Mouse (Mus musculus): ENCODE data around the gene Gdpd5. TPM values are rescaled to one million over a fixed set of nuclear protein-coding genes. Genes with fewer than 3 reads are reported as not detected.

Gene Gdpd5
- polyA plus RNA-seq, 1 experiment from 2014 or later, result 21.4 TPM

DNA sequence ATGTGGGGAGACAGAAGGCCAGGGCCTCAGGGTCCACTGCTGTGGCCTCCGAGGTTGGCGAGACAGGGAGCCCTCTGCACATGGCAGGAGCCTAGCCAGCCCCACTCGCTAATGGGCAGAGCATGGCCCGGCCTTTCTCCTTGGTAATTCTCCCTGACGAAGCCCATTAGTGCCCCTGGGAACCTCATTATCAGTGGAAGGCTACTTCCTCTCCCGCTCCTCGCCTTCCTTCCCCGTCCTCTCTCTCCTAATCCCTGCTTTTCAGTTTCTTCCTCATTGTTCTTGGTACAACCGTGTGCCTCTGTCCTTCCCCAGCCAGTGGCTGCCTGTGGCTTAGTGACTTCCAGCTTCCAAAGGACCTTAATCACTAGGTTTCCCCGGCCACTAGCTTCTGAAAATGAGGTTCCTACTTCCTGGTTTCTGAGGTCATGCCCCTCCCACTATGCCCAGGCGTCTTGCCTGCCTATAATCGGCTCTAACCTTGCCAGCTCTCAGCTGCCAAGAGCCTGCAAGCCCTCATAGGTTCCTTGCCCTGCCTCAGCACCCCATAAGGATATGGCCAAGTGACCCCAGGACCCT is 53.5 kb downstream of the Gdpd5 start:
- WGBS, result 34% methylated on average over 12 of the region's 12 CpGs
- peak overlapping the region; percentile 8 for H3K27ac ChIP-seq (replicated peaks)
- H3K4me1 ChIP-seq, result peaks cover 71% of the 10 kb centered on the region

DNA sequence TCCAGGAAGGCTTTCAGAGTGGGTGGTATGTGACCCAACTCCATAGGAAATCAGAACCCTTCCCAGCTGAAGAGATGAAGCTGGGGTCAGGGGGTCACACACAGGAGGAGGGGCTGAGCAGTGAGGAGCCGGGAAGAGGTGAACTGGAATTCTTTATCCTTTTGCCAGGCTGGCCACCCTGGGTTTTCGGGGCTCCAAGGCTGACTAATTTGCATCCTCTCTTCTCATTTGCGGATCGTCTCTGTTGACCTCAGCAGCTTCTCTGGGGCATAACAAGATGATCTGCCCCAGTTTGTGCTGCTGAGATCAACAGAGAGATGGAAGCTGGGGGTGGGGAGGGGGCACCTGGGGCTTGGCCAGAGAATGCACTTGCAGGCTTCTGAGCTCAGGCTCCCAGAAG is 55.3 kb downstream of the Gdpd5 start:
- Histone ChIP-seq H3K27ac (replicated peaks) (peak overlapping the region; percentile 8), H3K4me1 (peaks cover 77% of the 10 kb centered on the region), H3K36me3 (replicated peaks) (peaks cover 9% of the 10 kb centered on the region), H3K4me3 (no peak overlapping the region), H3K9me3 (no peaks in the 10 kb centered on the region), H3K27me3 (replicated peaks; ENCODE audit: low read depth, poor library complexity, severe bottlenecking) (no peaks in the 10 kb centered on the region; the same call in 1 of the 2 replicates)
- WGBS, result 5% methylated on average over 4 of the region's 4 CpGs
- DNase-seq (ENCODE audit: low spot score), result peak; percentile 47

More for the DNA sequence above, 53.5 kb downstream of the Gdpd5 start:
- peaks cover 5% of the 10 kb centered on the region; the same call in 1 of the 2 replicates for H3K36me3 ChIP-seq (replicated peaks)
- no peak for DNase-seq (ENCODE audit: low spot score)
- H3K4me3 ChIP-seq, result no peak overlapping the region; the same call in 1 of the 2 replicates
- H3K9me3 ChIP-seq, result no peaks in the 10 kb centered on the region
- H3K27me3 ChIP-seq (replicated peaks; ENCODE audit: low read depth, poor library complexity, severe bottlenecking), result no peaks in the 10 kb centered on the region; the same call in 1 of the 2 replicates

DNA sequence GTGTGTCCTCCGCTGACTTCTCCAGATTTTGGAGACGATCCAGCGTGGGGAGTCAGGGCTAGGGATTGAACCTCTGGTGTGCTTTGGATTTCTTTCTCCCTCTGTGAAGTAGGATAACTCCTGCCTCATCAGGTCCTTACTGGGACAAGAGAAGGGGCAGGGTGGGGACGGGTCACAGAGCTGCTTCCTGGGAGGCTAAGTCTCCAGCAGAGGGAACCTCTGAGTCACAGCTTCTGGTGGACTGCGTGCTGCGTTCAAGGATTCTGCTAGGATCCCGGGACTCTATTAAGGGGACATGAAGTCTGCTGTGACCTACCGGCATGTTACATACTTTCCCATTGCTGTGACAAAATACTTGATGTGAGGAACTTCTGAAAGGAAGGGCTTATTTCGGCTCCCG is 57.7 kb downstream of the Gdpd5 start:
- H3K36me3 ChIP-seq (replicated peaks), result peaks cover 13% of the 10 kb centered on the region
- peaks cover 76% of the 10 kb centered on the region for H3K4me1 ChIP-seq
- DNase-seq (ENCODE audit: low spot score), result no peak
- H3K4me3 ChIP-seq, result no peak overlapping the region
- H3K9me3 ChIP-seq, result no peaks in the 10 kb centered on the region
- H3K27me3 ChIP-seq (replicated peaks; ENCODE audit: low read depth, poor library complexity, severe bottlenecking), result no peaks in the 10 kb centered on the region; the same call in 1 of the 2 replicates
- H3K27ac ChIP-seq (replicated peaks), result peak overlapping the region; percentile 59; the same call in 1 of the 2 replicates
- 71% methylated on average over 10 of the region's 10 CpGs for WGBS

DNA sequence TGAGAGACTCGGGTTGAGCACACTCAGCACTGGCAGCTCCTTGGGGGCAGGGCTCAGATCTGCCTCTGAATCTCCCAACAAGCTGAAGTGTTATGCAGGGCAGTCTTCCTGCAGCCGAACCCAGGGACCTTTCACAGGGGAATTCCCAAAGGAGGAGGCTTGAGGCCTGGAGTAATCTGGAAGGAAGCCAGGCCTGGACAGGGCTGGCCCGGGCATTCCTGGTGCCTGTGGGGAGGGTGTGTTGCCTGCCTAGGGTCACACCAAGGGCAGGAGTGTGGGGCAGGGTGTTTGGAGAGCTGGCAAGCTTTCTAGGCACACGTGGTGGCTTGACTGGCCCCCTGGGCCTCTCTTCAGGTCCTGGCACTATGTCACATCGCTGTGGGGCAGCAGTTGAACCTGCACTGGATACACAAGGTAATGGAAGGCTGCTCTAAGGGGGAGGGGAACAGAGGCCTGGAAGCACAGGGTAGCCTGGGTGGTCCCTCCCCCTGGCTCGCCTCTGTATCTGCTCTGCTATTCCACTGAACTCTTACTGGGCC is 60.4 kb downstream of the Gdpd5 start:
- 21% methylated on average over 6 of the region's 6 CpGs for WGBS
- peak; percentile 50 for DNase-seq (ENCODE audit: low spot score)
- Histone ChIP-seq H3K27ac (replicated peaks) (peak overlapping the region; percentile 81), H3K27me3 (replicated peaks; ENCODE audit: low read depth, poor library complexity, severe bottlenecking) (no peaks in the 10 kb centered on the region), H3K9me3 (no peaks in the 10 kb centered on the region), H3K4me1 (peaks cover 55% of the 10 kb centered on the region), H3K36me3 (replicated peaks) (peaks cover 16% of the 10 kb centered on the region), H3K4me3 (peak overlapping the region; percentile 5; the same call in 1 of the 2 replicates)

DNA sequence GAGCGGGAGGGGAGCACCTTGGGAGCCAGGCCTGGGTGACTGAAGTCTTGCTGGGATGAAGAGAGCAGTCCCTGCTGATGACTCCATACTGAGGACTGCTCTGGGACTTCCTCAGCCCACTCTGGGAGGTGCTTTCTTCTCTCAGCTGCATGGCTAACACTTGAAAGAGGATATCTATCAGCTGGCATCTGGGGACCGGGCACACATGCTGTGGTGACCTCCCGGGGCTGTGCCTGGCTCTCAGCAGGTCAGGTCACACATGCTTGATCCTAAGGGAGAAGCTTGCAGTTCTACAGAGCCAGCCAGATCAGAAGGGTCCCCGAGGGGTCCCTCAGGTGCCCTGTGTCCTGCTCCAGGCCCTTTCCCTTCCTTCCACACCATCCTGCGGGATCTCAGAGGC is 62.0 kb downstream of the Gdpd5 start:
- no peaks in the 10 kb centered on the region for H3K9me3 ChIP-seq
- peaks cover 50% of the 10 kb centered on the region for H3K4me1 ChIP-seq
- H3K27ac ChIP-seq (replicated peaks), result peak overlapping the region; percentile 65
- no peak for DNase-seq (ENCODE audit: low spot score)
- no peak overlapping the region for H3K4me3 ChIP-seq
- 63% methylated on average over 5 of the region's 5 CpGs for WGBS
- H3K36me3 ChIP-seq (replicated peaks), result peaks cover 16% of the 10 kb centered on the region
- H3K27me3 ChIP-seq (replicated peaks; ENCODE audit: low read depth, poor library complexity, severe bottlenecking), result no peaks in the 10 kb centered on the region

DNA sequence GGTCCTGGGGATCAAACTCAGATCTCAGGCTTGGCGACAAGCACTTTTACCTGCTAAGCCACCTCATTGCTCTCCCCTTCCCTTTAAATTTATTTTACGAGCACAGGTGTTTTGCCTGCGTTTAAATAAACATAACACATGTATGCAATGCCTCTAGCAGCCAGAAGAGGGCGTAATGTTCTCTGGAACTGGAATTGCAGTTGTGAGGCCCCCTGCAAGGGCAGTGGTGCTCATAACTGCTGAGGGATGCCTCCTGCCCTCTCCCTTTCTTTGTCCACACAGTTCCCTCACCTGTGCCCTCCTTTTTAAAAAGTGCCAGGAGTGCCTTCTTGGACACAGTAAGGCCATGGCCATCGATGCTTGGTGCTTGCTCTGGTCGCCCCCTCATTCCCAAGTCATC is 62.8 kb downstream of the Gdpd5 start:
- WGBS, result 68% methylated on average over 6 of the region's 6 CpGs
- H3K9me3 ChIP-seq, result no peaks in the 10 kb centered on the region
- no peaks in the 10 kb centered on the region for H3K27me3 ChIP-seq (replicated peaks; ENCODE audit: low read depth, poor library complexity, severe bottlenecking)
- H3K4me1 ChIP-seq, result peaks cover 53% of the 10 kb centered on the region
- peaks cover 16% of the 10 kb centered on the region for H3K36me3 ChIP-seq (replicated peaks)
- DNase-seq (ENCODE audit: low spot score), result no peak
- H3K27ac ChIP-seq (replicated peaks), result no peak overlapping the region
- no peak overlapping the region for H3K4me3 ChIP-seq

DNA sequence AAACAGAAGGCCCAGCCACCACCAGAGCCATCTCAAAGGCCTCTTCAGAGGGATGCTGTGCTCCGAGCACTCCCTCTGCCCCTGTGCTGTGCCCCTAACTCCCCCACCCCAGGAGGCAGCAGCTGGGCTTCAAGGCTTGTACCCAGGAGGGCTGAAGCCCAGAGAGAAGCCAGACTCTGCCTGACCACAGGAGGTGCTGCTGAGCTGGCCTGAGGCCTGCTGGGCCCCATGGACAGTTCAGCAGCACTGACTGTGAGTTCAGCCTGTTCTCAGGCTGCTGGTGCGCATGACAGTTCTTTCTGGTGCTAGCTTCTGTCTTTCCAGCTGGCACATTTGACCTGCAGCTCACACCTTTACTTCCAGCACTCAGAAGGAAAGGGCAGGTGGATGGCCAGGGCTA is 64.6 kb downstream of the Gdpd5 start:
- peak; percentile 47 for DNase-seq (ENCODE audit: low spot score)
- Histone ChIP-seq H3K4me1 (peaks cover 62% of the 10 kb centered on the region), H3K27ac (replicated peaks) (peak overlapping the region; percentile 61), H3K36me3 (replicated peaks) (peaks cover 12% of the 10 kb centered on the region), H3K9me3 (no peaks in the 10 kb centered on the region), H3K4me3 (no peak overlapping the region), H3K27me3 (replicated peaks; ENCODE audit: low read depth, poor library complexity, severe bottlenecking) (no peaks in the 10 kb centered on the region)
- WGBS, result 54% methylated on average over 2 of the region's 2 CpGs

DNA sequence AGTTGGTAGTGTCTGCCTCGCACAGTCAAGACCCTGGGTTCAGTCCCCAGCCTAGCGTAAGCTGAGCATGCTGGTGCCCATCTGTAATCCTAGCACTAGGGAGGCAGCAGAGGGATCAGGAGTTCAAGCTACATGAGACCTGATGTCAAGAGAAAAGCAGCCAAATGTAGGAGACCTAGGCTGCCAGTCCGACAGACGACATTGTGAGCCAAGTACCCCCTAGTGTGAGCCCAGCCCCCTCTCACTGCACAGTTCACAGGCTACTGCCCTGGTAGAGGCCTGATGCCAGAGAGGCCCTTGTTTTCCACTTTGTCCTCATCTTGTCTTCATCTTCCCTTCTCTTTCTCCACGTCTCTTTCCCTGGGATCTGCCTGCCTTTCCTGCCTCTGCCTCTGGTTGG is 66.1 kb downstream of the Gdpd5 start:
- Histone ChIP-seq H3K36me3 (replicated peaks) (peaks cover 5% of the 10 kb centered on the region; the same call in 1 of the 2 replicates), H3K4me3 (no peak overlapping the region), H3K4me1 (peaks cover 47% of the 10 kb centered on the region), H3K27ac (replicated peaks) (no peak overlapping the region), H3K27me3 (replicated peaks; ENCODE audit: low read depth, poor library complexity, severe bottlenecking) (no peaks in the 10 kb centered on the region), H3K9me3 (no peaks in the 10 kb centered on the region)
- 52% methylated on average over 5 of the region's 5 CpGs for WGBS
- DNase-seq (ENCODE audit: low spot score), result no peak

DNA sequence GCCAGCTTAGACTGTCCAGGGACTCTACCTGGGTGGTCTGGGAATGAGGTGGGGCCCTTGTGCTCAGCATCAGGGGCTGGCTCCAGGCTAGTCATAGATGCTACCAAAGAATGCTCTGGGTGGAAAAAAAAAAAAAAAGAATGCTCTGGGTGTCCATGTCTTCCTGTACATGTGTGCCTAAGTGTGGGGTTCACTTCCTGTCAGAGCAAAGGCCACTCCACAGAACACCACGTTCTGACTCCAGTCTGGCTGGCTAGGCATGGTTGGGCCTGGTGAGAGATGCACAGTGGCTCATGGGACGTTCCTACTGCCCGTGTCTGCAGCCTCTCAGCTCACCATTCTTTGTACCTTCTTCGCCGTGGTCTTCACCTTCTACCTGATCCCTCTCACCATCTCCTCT is 67.4 kb downstream of the Gdpd5 start:
- Histone ChIP-seq H3K9me3 (no peaks in the 10 kb centered on the region), H3K27me3 (replicated peaks; ENCODE audit: low read depth, poor library complexity, severe bottlenecking) (no peaks in the 10 kb centered on the region), H3K36me3 (replicated peaks) (peaks cover 5% of the 10 kb centered on the region; the same call in 1 of the 2 replicates), H3K4me3 (no peak overlapping the region), H3K4me1 (peaks cover 35% of the 10 kb centered on the region), H3K27ac (replicated peaks) (peak overlapping the region; percentile 32; the same call in 1 of the 2 replicates)
- DNase-seq (ENCODE audit: low spot score), result no peak
- WGBS, result 75% methylated on average over 5 of the region's 5 CpGs

DNA sequence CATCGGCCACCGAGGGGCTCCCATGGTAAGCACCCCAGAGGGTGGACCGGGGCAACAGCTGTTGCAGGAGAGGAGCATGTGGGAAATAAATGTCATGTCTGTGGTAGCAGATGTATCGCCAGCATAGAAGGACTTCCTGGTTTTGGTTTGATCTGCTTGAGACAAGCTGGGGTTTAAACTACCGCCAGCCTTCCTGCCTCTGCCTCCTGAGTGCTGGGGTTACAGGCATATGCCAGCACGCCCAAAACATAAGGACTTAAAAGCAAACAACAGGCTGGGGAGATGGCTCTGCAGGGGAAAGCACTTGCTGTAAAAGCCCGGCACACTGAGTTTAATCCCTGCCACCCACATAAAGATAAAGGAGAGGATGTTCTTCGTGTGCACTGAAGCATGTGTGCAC is 67.8 kb downstream of the Gdpd5 start:
- H3K4me3 ChIP-seq, result no peak overlapping the region
- DNase-seq (ENCODE audit: low spot score), result no peak
- H3K27ac ChIP-seq (replicated peaks), result peak overlapping the region; percentile 32; the same call in 1 of the 2 replicates
- WGBS, result 66% methylated on average over 8 of the region's 8 CpGs
- peaks cover 5% of the 10 kb centered on the region; the same call in 1 of the 2 replicates for H3K36me3 ChIP-seq (replicated peaks)
- no peaks in the 10 kb centered on the region for H3K9me3 ChIP-seq
- no peaks in the 10 kb centered on the region for H3K27me3 ChIP-seq (replicated peaks; ENCODE audit: low read depth, poor library complexity, severe bottlenecking)
- H3K4me1 ChIP-seq, result peaks cover 39% of the 10 kb centered on the region

DNA sequence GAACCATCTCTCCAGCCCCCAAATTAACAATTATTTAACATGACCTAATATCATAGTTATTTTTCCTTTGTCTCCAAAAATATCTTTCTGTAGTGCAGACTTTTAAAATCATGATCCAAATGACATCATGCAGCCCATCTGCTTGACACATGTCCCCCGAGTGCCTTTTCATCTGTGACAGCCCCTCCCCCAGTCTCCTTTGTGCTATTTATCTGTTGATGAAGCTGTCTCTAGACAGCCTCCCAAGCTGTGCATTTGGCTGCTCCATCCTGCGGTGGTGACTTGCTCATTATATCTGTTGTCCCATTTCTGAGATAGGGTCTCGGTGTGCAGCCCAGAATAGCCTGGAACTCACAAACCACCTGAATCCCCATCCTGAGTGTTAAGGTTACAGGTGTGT is 68.5 kb downstream of the Gdpd5 start:
- 62% methylated on average over 3 of the region's 3 CpGs for WGBS
- no peak overlapping the region for H3K27ac ChIP-seq (replicated peaks)
- peaks cover 39% of the 10 kb centered on the region for H3K4me1 ChIP-seq
- H3K27me3 ChIP-seq (replicated peaks; ENCODE audit: low read depth, poor library complexity, severe bottlenecking), result no peaks in the 10 kb centered on the region
- no peak overlapping the region for H3K4me3 ChIP-seq
- no peaks in the 10 kb centered on the region for H3K9me3 ChIP-seq
- no peaks in the 10 kb centered on the region; the same call in 1 of the 2 replicates for H3K36me3 ChIP-seq (replicated peaks)
- DNase-seq (ENCODE audit: low spot score), result no peak

DNA sequence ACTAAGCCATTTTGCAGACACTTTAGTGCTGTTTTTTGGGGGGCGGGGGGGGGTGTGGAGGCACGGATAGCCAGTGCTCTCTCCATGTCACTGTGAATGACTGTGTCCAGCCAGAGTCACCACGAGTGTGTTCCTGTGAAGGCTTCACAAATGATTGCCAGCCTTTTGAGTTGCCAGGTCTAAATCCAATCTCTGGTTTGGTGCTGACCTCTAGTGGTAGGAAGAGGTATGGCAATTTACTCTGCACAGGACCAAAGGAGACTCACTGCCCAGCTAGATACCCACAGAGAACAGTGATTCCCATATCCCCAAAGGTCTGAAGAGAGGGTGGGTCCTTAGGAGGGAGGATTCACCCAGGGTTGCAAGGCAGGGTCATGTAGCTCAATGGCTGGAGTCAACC is 69.5 kb downstream of the Gdpd5 start:
- WGBS, result 0% methylated on average over 3 of the region's 3 CpGs
- H3K27ac ChIP-seq (replicated peaks), result no peak overlapping the region
- DNase-seq (ENCODE audit: low spot score), result peak; percentile 73

DNA sequence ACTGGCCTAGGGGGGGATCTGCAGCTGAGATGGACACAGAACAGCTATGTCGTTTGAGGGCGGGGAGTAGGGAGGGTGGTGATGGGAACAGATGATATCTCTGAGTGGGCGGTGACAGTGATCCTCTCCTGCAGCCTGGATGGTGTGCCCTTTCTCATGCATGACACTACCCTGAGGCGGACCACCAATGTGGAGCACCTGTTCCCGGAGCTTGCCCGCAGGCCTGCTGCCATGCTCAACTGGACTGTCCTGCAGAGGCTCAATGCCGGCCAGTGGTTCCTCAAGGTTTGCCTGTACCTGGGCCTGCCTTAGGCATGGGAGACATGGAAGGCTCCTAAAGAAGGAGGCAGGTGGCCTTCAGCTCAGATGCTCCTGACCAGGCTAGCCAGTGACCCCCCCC is 71.6 kb downstream of the Gdpd5 start:
- 84% methylated on average over 7 of the region's 7 CpGs for WGBS
- no peak for DNase-seq (ENCODE audit: low spot score)
- no peak overlapping the region for H3K4me3 ChIP-seq
- no peaks in the 10 kb centered on the region for H3K27me3 ChIP-seq (replicated peaks; ENCODE audit: low read depth, poor library complexity, severe bottlenecking)
- H3K4me1 ChIP-seq, result peaks cover 26% of the 10 kb centered on the region
- H3K9me3 ChIP-seq, result no peaks in the 10 kb centered on the region
- peaks cover 6% of the 10 kb centered on the region; the same call in 1 of the 2 replicates for H3K36me3 ChIP-seq (replicated peaks)
- H3K27ac ChIP-seq (replicated peaks), result no peak overlapping the region

More for the DNA sequence above, 69.5 kb downstream of the Gdpd5 start:
- Histone ChIP-seq H3K4me1 (peaks cover 36% of the 10 kb centered on the region), H3K36me3 (replicated peaks) (no peaks in the 10 kb centered on the region), H3K4me3 (no peak overlapping the region), H3K9me3 (no peaks in the 10 kb centered on the region), H3K27me3 (replicated peaks; ENCODE audit: low read depth, poor library complexity, severe bottlenecking) (no peaks in the 10 kb centered on the region)

All from embryonic facial prominence, embryonic 10.5 days (tissue).